Mouse (Mus musculus): ENCODE data around the gene Rpgr. TPM values are rescaled to one million over a fixed set of nuclear protein-coding genes. Genes with fewer than 3 reads are reported as not detected.

Gene Rpgr
- total and polyA plus RNA-seq, 3 experiments, result not detected

- no peaks in the 10 kb centered on the region for H3K9me3 ChIP-seq (replicated peaks; ENCODE audit: insufficient read depth, low read length)
- DNase-seq (ENCODE audit: low read depth, low spot score), result no peak
- no peak for TF ChIP-seq USF1 (IDR thresholded peaks at IDR 0.05; ENCODE audit: low read depth, low read length)
- no peak for TF ChIP-seq ZMIZ1 (IDR thresholded peaks at IDR 0.05; ENCODE audit: low read depth, low read length)
- no peak for TF ChIP-seq MYB (IDR thresholded peaks at IDR 0.05; ENCODE audit: low read depth, low read length)
- TF ChIP-seq HCFC1 (IDR thresholded peaks at IDR 0.05; ENCODE audit: low read depth, low read length), result no peak
- no peak for TF ChIP-seq MXI1 (IDR thresholded peaks at IDR 0.05; ENCODE audit: low read depth, low read length)
- no peak for TF ChIP-seq NELFE (IDR thresholded peaks at IDR 0.05; ENCODE audit: low read depth, low read length)
- no peak for TF ChIP-seq POLR2AphosphoS2 (IDR thresholded peaks at IDR 0.05; ENCODE audit: low read length)
- TF ChIP-seq RAD21 (IDR thresholded peaks at IDR 0.05; ENCODE audit: low read depth, low read length), result no peak; the same call in 1 of the 2 replicates
- no peak for TF ChIP-seq GABPA (IDR thresholded peaks at IDR 0.05; ENCODE audit: low read depth, low read length)
- no peak for TF ChIP-seq ZNF384 (IDR thresholded peaks at IDR 0.05; ENCODE audit: low read depth, low read length)
- no peak for TF ChIP-seq E2F4 (IDR thresholded peaks at IDR 0.05; ENCODE audit: borderline replicate concordance, low read depth, low read length)
- no peak for TF ChIP-seq ELF1 (IDR thresholded peaks at IDR 0.05; ENCODE audit: low read depth, low read length)
- no peak for TF ChIP-seq NRF1 (IDR thresholded peaks at IDR 0.05; ENCODE audit: insufficient read depth, low read depth, low read length, poor library complexity, severe bottlenecking)
- no peak for TF ChIP-seq ZC3H11A (IDR thresholded peaks at IDR 0.05; ENCODE audit: low read depth, low read length)
- TF ChIP-seq ETS1 (IDR thresholded peaks at IDR 0.05; ENCODE audit: low read depth, low read length), result no peak
- no peak overlapping the region for H3K4me3 ChIP-seq (ENCODE audit: control insufficient read depth in 1 of 2, insufficient read depth in 1 of 2, low read depth in 2 of 2, low read length in 2 of 2)
- no peaks in the 10 kb centered on the region for H3K27me3 ChIP-seq (ENCODE audit: control insufficient read depth in 1 of 2, insufficient read depth in 2 of 2, low read length in 2 of 2)
- H3K27ac ChIP-seq (ENCODE audit: control insufficient read depth, low read depth, low read length), result no peak overlapping the region
- H3K9ac ChIP-seq (ENCODE audit: control insufficient read depth, low read depth, low read length, poor library complexity, severe bottlenecking), result no peak overlapping the region
- no peaks in the 10 kb centered on the region for H3K79me2 ChIP-seq (ENCODE audit: control insufficient read depth, insufficient read depth, low read length, poor library complexity)
- H3K4me1 ChIP-seq (ENCODE audit: control insufficient read depth in 1 of 2, insufficient read depth in 2 of 2, low read length in 2 of 2), result no peaks in the 10 kb centered on the region
- H3K36me3 ChIP-seq (ENCODE audit: control insufficient read depth in 1 of 2, insufficient read depth in 2 of 2, low read length in 2 of 2), result no peaks in the 10 kb centered on the region
Measured at GRCm38 (mm10) chrX:10070689-10071088, 146.0 kb downstream of the Rpgr start.

DNA sequence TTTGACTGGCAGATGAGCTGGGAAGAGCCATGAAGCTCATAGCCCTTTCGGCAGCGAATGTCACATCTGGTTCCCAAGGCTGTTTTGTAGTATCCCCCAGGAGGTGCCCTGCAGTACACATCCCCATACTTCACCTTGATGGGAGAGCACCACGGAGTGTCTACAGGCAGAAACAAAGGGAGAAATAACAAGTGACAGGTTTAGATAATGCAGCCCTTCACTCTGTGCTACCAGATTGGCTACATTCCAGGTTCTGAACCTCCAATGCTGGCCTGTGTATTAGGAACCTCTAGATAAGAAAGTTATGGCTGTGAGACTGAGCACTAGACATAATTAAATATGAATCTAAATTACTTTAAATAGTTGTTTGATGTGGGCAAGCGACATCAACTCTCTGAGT, 147.3 kb downstream of the Rpgr start:
- Histone ChIP-seq H3K36me3 (ENCODE audit: control insufficient read depth in 1 of 2, insufficient read depth in 2 of 2, low read length in 2 of 2) (no peaks in the 10 kb centered on the region), H3K9me3 (replicated peaks; ENCODE audit: insufficient read depth, low read length) (no peaks in the 10 kb centered on the region), H3K4me1 (ENCODE audit: control insufficient read depth in 1 of 2, insufficient read depth in 2 of 2, low read length in 2 of 2) (no peaks in the 10 kb centered on the region), H3K27me3 (ENCODE audit: control insufficient read depth in 1 of 2, insufficient read depth in 2 of 2, low read length in 2 of 2) (no peaks in the 10 kb centered on the region), H3K9ac (ENCODE audit: control insufficient read depth, low read depth, low read length, poor library complexity, severe bottlenecking) (no peak overlapping the region), H3K27ac (ENCODE audit: control insufficient read depth, low read depth, low read length) (no peak overlapping the region), H3K79me2 (ENCODE audit: control insufficient read depth, insufficient read depth, low read length, poor library complexity) (no peaks in the 10 kb centered on the region), H3K4me3 (ENCODE audit: control insufficient read depth in 1 of 2, insufficient read depth in 1 of 2, low read depth in 2 of 2, low read length in 2 of 2) (no peak overlapping the region)
- TF ChIP-seq ETS1 (IDR thresholded peaks at IDR 0.05; ENCODE audit: low read depth, low read length) (no peak), TBP (IDR thresholded peaks at IDR 0.05; ENCODE audit: low read depth, low read length) (no peak), ZC3H11A (IDR thresholded peaks at IDR 0.05; ENCODE audit: low read depth, low read length) (no peak), GABPA (IDR thresholded peaks at IDR 0.05; ENCODE audit: low read depth, low read length) (no peak), ELF1 (IDR thresholded peaks at IDR 0.05; ENCODE audit: low read depth, low read length) (no peak), POLR2AphosphoS5 (IDR thresholded peaks at IDR 0.05; ENCODE audit: borderline replicate concordance, low read depth, low read length) (no peak)
- peak; percentile 3 for DNase-seq (ENCODE audit: low read depth, low spot score)

Data from MEL (cell line).